Mouse (Mus musculus) midbrain, embryonic 14.5 days (tissue): ENCODE results near the gene Arhgef17. TPM values are rescaled to one million over a fixed set of nuclear protein-coding genes. Genes with fewer than 3 reads are reported as not detected.

ENCODE experiments used
- ATAC-seq: fragments of 200-750 bp; cut with Nextera tagmentation; 2 replicates; pipeline ENCODE4 v1.8.0; 2017; ENCODE audit warnings: moderate number of reproducible peaks, moderate library complexity; ENCODE audit not compliant: low FRiP score, low TSS enrichment
- DNase-seq: peaks from one replicate; pipeline ENCODE4 v3.0.0-alpha.2; 2015
- H3K27ac ChIP-seq: fragments of 300-500 bp; sonication (generic); replicated peaks from 2 replicates; pipeline ENCODE4 v1.5.1; 2014; ENCODE audit warnings: mild to moderate bottlenecking, low read depth, low read length, moderate library complexity
- H3K27me3 ChIP-seq: fragments of 300-500 bp; sonication (generic); 2 replicates; pipeline ENCODE4 v1.6.1; 2014; ENCODE audit warnings: low read length, control low read depth, mixed read lengths; ENCODE audit not compliant: control insufficient read depth, insufficient read depth
- H3K36me3 ChIP-seq: fragments of 300-500 bp; sonication (generic); 2 replicates; pipeline ENCODE4 v1.6.1; 2014; ENCODE audit warnings: low read length, control low read depth; ENCODE audit not compliant: control insufficient read depth, insufficient read depth
- H3K4me1 ChIP-seq: fragments of 300-500 bp; sonication (generic); 2 replicates; pipeline ENCODE4 v1.6.1; 2014; ENCODE audit warnings: mild to moderate bottlenecking, antibody characterized with exemption, low read length, control low read depth; ENCODE audit not compliant: control insufficient read depth, insufficient read depth
- H3K4me2 ChIP-seq: fragments of 300-500 bp; sonication (generic); 2 replicates; pipeline ENCODE4 v1.6.1; 2014; ENCODE audit warnings: mild to moderate bottlenecking, low read length, moderate library complexity
- H3K4me3 ChIP-seq: fragments of 300-500 bp; sonication (generic); replicated peaks from 2 replicates; pipeline ENCODE4 v1.5.1; 2014; ENCODE audit warnings: low read depth, low read length
- H3K9ac ChIP-seq: fragments of 300-500 bp; sonication (generic); replicated peaks from 2 replicates; pipeline ENCODE4 v1.6.1; 2014; ENCODE audit warnings: mild to moderate bottlenecking, low read length, moderate library complexity
- H3K9me3 ChIP-seq: fragments of 300-500 bp; sonication (generic); 2 replicates; pipeline ENCODE4 v1.6.1; 2016; ENCODE audit warnings: low read length, control low read depth, mixed read lengths; ENCODE audit not compliant: control insufficient read depth
- WGBS: fragments of 180-500 bp; shearing (Covaris S2); extraction: QIAGEN DNeasy Blood & Tissue Kit; methylation state at CpG from one replicate; pipeline ENCODE4 v1.1.7; 2014; 5-methylcytosine and 5-hydroxymethylcytosine counted together
- polyA plus RNA-seq: library from polyadenylated mRNA; unstranded; fragments of >200 nt; fragmentation: Nextera tagmentation; extraction: Ambion mirVana; gene quantifications from 2 replicates; pipeline ENCODE4 v1.2.1, GENCODE M21; 2014

Arhgef17 gene
- polyA plus RNA-seq, 1 experiment from 2014 or later: 12.1 TPM

- Histone ChIP-seq H3K4me1 (peaks cover 18% of the 10 kb centered on the region), H3K27ac (no peak overlapping the region), H3K9me3 (no peaks in the 10 kb centered on the region), H3K36me3 (no peaks in the 10 kb centered on the region), H3K9ac (no peak overlapping the region), H3K4me3 (no peak overlapping the region), H3K4me2 (no peak overlapping the region), H3K27me3 (no peaks in the 10 kb centered on the region)
- 80% methylated on average over 5 of the region's 5 CpGs for WGBS
- ATAC-seq: no peak
- no peak for DNase-seq
These were observed 16.7 kb downstream of the Arhgef17 start for GRCm38 (mm10) chr7:100915204-100915603.

- no peak for DNase-seq
- WGBS: 35% methylated on average over 9 of the region's 9 CpGs
- Histone ChIP-seq H3K27me3 (no peaks in the 10 kb centered on the region), H3K9me3 (no peaks in the 10 kb centered on the region), H3K4me2 (no peak overlapping the region), H3K4me1 (peaks cover 12% of the 10 kb centered on the region), H3K36me3 (no peaks in the 10 kb centered on the region), H3K4me3 (no peak overlapping the region), H3K9ac (no peak overlapping the region), H3K27ac (no peak overlapping the region)
- ATAC-seq: no peak
These were observed 20.1 kb downstream of the Arhgef17 start for GRCm38 (mm10) chr7:100911791-100912190.

- Histone ChIP-seq H3K4me2 (no peak overlapping the region), H3K9me3 (no peaks in the 10 kb centered on the region), H3K36me3 (no peaks in the 10 kb centered on the region), H3K9ac (no peak overlapping the region; the same call in 1 of the 2 replicates), H3K4me3 (no peak overlapping the region), H3K27ac (no peak overlapping the region), H3K4me1 (peaks cover 12% of the 10 kb centered on the region), H3K27me3 (no peaks in the 10 kb centered on the region)
- ATAC-seq: peak; percentile 28; the same call in 1 of the 2 replicates
- peak; percentile 52 for DNase-seq
- 7% methylated on average over 2 of the region's 2 CpGs for WGBS
These were observed 20.6 kb downstream of the Arhgef17 start for GRCm38 (mm10) chr7:100911246-100911770.

GRCm38 (mm10) chr7:100908567-100908966 lies 23.3 kb downstream of the Arhgef17 start:
- WGBS: 51% methylated on average over 8 of the region's 8 CpGs
- no peak overlapping the region for H3K9ac ChIP-seq
- no peaks in the 10 kb centered on the region for H3K27me3 ChIP-seq
- H3K36me3 ChIP-seq: no peaks in the 10 kb centered on the region
- no peak overlapping the region for H3K27ac ChIP-seq
- peak; percentile 57 for DNase-seq
- peak; percentile 29; the same call in 1 of the 2 replicates for ATAC-seq
- H3K4me2 ChIP-seq: no peak overlapping the region
- peaks cover 12% of the 10 kb centered on the region for H3K4me1 ChIP-seq
- no peaks in the 10 kb centered on the region for H3K9me3 ChIP-seq
- H3K4me3 ChIP-seq: no peak overlapping the region

- no peak for ATAC-seq
- peaks cover 12% of the 10 kb centered on the region for H3K4me1 ChIP-seq
- no peaks in the 10 kb centered on the region for H3K36me3 ChIP-seq
- no peak overlapping the region for H3K9ac ChIP-seq
- DNase-seq: no peak
- WGBS: 80% methylated on average over 8 of the region's 8 CpGs
- H3K27ac ChIP-seq: no peak overlapping the region
- H3K4me2 ChIP-seq: no peak overlapping the region
- no peaks in the 10 kb centered on the region for H3K27me3 ChIP-seq
- no peak overlapping the region for H3K4me3 ChIP-seq
- no peaks in the 10 kb centered on the region for H3K9me3 ChIP-seq
These were observed 23.8 kb downstream of the Arhgef17 start for GRCm38 (mm10) chr7:100908061-100908460.

- Histone ChIP-seq H3K27ac (no peak overlapping the region), H3K9ac (no peak overlapping the region), H3K36me3 (no peaks in the 10 kb centered on the region), H3K4me2 (no peak overlapping the region), H3K9me3 (no peaks in the 10 kb centered on the region), H3K4me1 (peaks cover 12% of the 10 kb centered on the region), H3K4me3 (no peak overlapping the region), H3K27me3 (no peaks in the 10 kb centered on the region)
- ATAC-seq (no peak), DNase-seq (peak; percentile 86)
- WGBS: 0% methylated on average over 1 of the region's 1 CpGs
These were observed 24.7 kb downstream of the Arhgef17 start for GRCm38 (mm10) chr7:100907231-100907630.

GRCm38 (mm10) chr7:100906029-100906789 lies 25.7 kb downstream of the Arhgef17 start:
- Histone ChIP-seq H3K4me2 (no peak overlapping the region), H3K4me3 (no peak overlapping the region), H3K9ac (no peak overlapping the region), H3K4me1 (peaks cover 5% of the 10 kb centered on the region), H3K27me3 (no peaks in the 10 kb centered on the region), H3K27ac (no peak overlapping the region), H3K36me3 (no peaks in the 10 kb centered on the region), H3K9me3 (no peaks in the 10 kb centered on the region)
- WGBS: 94% methylated on average over 10 of the region's 10 CpGs
- no peak for DNase-seq
- ATAC-seq: no peak

- Histone ChIP-seq H3K4me3 (no peak overlapping the region), H3K27ac (no peak overlapping the region), H3K36me3 (no peaks in the 10 kb centered on the region), H3K9ac (no peak overlapping the region), H3K4me1 (no peaks in the 10 kb centered on the region), H3K4me2 (no peak overlapping the region), H3K27me3 (no peaks in the 10 kb centered on the region), H3K9me3 (no peaks in the 10 kb centered on the region)
- 89% methylated on average over 7 of the region's 7 CpGs for WGBS
- no peak for ATAC-seq
- DNase-seq: no peak
These were observed 26.9 kb downstream of the Arhgef17 start for GRCm38 (mm10) chr7:100905037-100905436.

- H3K9ac ChIP-seq: no peak overlapping the region
- H3K27me3 ChIP-seq: no peaks in the 10 kb centered on the region
- no peak for ATAC-seq
- H3K4me2 ChIP-seq: no peak overlapping the region
- no peaks in the 10 kb centered on the region for H3K4me1 ChIP-seq
- no peak for DNase-seq
- 94% methylated on average over 5 of the region's 5 CpGs for WGBS
- no peaks in the 10 kb centered on the region for H3K36me3 ChIP-seq
- no peak overlapping the region for H3K4me3 ChIP-seq
- H3K27ac ChIP-seq: no peak overlapping the region
- no peaks in the 10 kb centered on the region for H3K9me3 ChIP-seq
These were observed 27.3 kb downstream of the Arhgef17 start for GRCm38 (mm10) chr7:100904612-100905011.
